Mouse (Mus musculus): Measurements from ENCODE around the gene Sc5d. TPM values are rescaled to one million over a fixed set of nuclear protein-coding genes. Genes with fewer than 3 reads are reported as not detected.
A peak's percentile ranks its signal among the peaks of the same experiment; 100 is the strongest.

The Sc5d gene
- total and polyA plus RNA-seq, 3 experiments: 23.3 to 111 (median 77.4) TPM

GRCm38 (mm10) chr9:42217685-42218084 lies 46.4 kb downstream of the Sc5d start:
- in situ Hi-C loops (cut with MboI; ENCODE audit: low pct_ligation_motif_present, low pct_unique_long_range_greater_than_20kb, low sequenced_read_pairs): no loop called here
- TF ChIP-seq IRF4 (IDR thresholded peaks at IDR 0.05; ENCODE audit: low read depth, low read length): no peak
- TF ChIP-seq PAX5 (IDR thresholded peaks at IDR 0.05; ENCODE audit: low read length): no peak
- TF ChIP-seq RAD21 (IDR thresholded peaks at IDR 0.05; ENCODE audit: low read depth, low read length): no peak
- no peak for TF ChIP-seq SIN3A (IDR thresholded peaks at IDR 0.05; ENCODE audit: low read length)
- TF ChIP-seq ZNF384 (IDR thresholded peaks at IDR 0.05; ENCODE audit: low read depth, low read length): no peak
- TF ChIP-seq MEF2A (IDR thresholded peaks at IDR 0.05; ENCODE audit: borderline replicate concordance, low read depth, low read length): no peak
- TF ChIP-seq E2F4 (IDR thresholded peaks at IDR 0.05; ENCODE audit: insufficient replicate concordance, low read depth, low read length): no peak
- TF ChIP-seq TBP (conservative IDR thresholded peaks at IDR 0.05; ENCODE audit: low read depth, low read length): no peak
- TF ChIP-seq KAT2A (IDR thresholded peaks at IDR 0.05; ENCODE audit: insufficient replicate concordance, low read length): no peak
- TF ChIP-seq RCOR1 (conservative IDR thresholded peaks at IDR 0.05; ENCODE audit: low read depth, low read length): no peak
- no peak for TF ChIP-seq ZKSCAN1 (IDR thresholded peaks at IDR 0.05; ENCODE audit: borderline replicate concordance, low read depth, low read length)
- no peak for TF ChIP-seq USF1 (IDR thresholded peaks at IDR 0.05; ENCODE audit: low read depth, low read length)
- TF ChIP-seq MAZ (IDR thresholded peaks at IDR 0.05; ENCODE audit: low read depth, low read length): no peak
- TF ChIP-seq POLR2AphosphoS2 (IDR thresholded peaks at IDR 0.05; ENCODE audit: low read depth, low read length): no peak
- no peak for TF ChIP-seq NRF1 (IDR thresholded peaks at IDR 0.05; ENCODE audit: low read depth, low read length)
- TF ChIP-seq CHD2 (IDR thresholded peaks at IDR 0.05; ENCODE audit: low read length): no peak
- no peak for TF ChIP-seq TCF12 (IDR thresholded peaks at IDR 0.05; ENCODE audit: low read depth, low read length)
- H3K4me1 ChIP-seq (ENCODE audit: control insufficient read depth in 1 of 2, insufficient read depth in 2 of 2): peaks cover 3 to 13% of the 10 kb centered on the region in 2 experiments; a peak in 3 of 4 replicates

GRCm38 (mm10) chr9:42214116-42214515 lies 49.9 kb downstream of the Sc5d start:
- dilution Hi-C loops (cut with MboI; ENCODE audit: extremely low pct_ligation_motif_present, extremely low pct_unique_long_range_greater_than_20kb, low sequenced_read_pairs) (no loop called here), in situ Hi-C loops (cut with MboI; ENCODE audit: low pct_ligation_motif_present, low pct_unique_long_range_greater_than_20kb, low sequenced_read_pairs) (no loop called here)
- H3K27ac ChIP-seq (ENCODE audit: insufficient read depth, low read depth): no peak overlapping the region
- no peak overlapping the region for H3K4me3 ChIP-seq (replicated peaks in 1 of 3; ENCODE audit: low read depth in 2 of 3, low read length in 2 of 3, poor library complexity in 1 of 3)
- no peaks in the 10 kb centered on the region for H3K79me2 ChIP-seq (replicated peaks; ENCODE audit: control insufficient read depth, extremely low read depth, insufficient read depth, poor library complexity, severe bottlenecking)
- peaks cover 10 to 28% of the 10 kb centered on the region in 2 experiments for H3K4me1 ChIP-seq (ENCODE audit: control insufficient read depth in 1 of 2, insufficient read depth in 2 of 2)
- no peaks in the 10 kb centered on the region for H3K36me3 ChIP-seq (replicated peaks in 1 of 2; ENCODE audit: control insufficient read depth in 1 of 2, insufficient read depth in 1 of 2, low read length in 1 of 2)
- no peaks in the 10 kb centered on the region for H3K27me3 ChIP-seq (replicated peaks)
- H3K9ac ChIP-seq (ENCODE audit: insufficient read depth, low read depth): no peak overlapping the region
- no peak overlapping the region for H3K4me2 ChIP-seq (ENCODE audit: insufficient read depth, low read depth, poor library complexity, severe bottlenecking)
- no peaks in the 10 kb centered on the region for H3K9me3 ChIP-seq (replicated peaks; ENCODE audit: low read length)
- peak; percentile 61 for DNase-seq (ENCODE audit: extremely low read depth)
- TF ChIP-seq MAZ (IDR thresholded peaks at IDR 0.05; ENCODE audit: low read depth, low read length) (no peak), ZMIZ1 (IDR thresholded peaks at IDR 0.05; ENCODE audit: low read depth, low read length) (no peak), IRF4 (IDR thresholded peaks at IDR 0.05; ENCODE audit: low read depth, low read length) (peak; percentile 81), KAT2A (IDR thresholded peaks at IDR 0.05; ENCODE audit: insufficient replicate concordance, low read length) (no peak), JUN (IDR thresholded peaks at IDR 0.05; ENCODE audit: insufficient read depth, low read depth, low read length) (peak; percentile 77), MAX (IDR thresholded peaks at IDR 0.05; ENCODE audit: low read length) (peak; percentile 61), HCFC1 (IDR thresholded peaks at IDR 0.05; ENCODE audit: low read depth, low read length) (no peak), ZNF384 (IDR thresholded peaks at IDR 0.05; ENCODE audit: low read depth, low read length) (no peak), POLR2A (IDR thresholded peaks at IDR 0.05; ENCODE audit: low read depth, low read length) (no peak), USF2 (conservative IDR thresholded peaks at IDR 0.05; ENCODE audit: low read depth, low read length) (peak; percentile 65), MXI1 (IDR thresholded peaks at IDR 0.05; ENCODE audit: low read depth, low read length) (no peak), BHLHE40 (IDR thresholded peaks at IDR 0.05; ENCODE audit: low read depth, low read length) (peak; percentile 77), E2F4 (IDR thresholded peaks at IDR 0.05; ENCODE audit: insufficient replicate concordance, low read depth, low read length) (no peak), MAFK (IDR thresholded peaks at IDR 0.05; ENCODE audit: insufficient replicate concordance, low read length) (0 out of 2 replicates have a peak, but pooled peaks have one; percentile 33), ETS1 (conservative IDR thresholded peaks at IDR 0.05; ENCODE audit: low read depth, low read length) (peak; percentile 58), RAD21 (IDR thresholded peaks at IDR 0.05; ENCODE audit: low read depth, low read length) (no peak), GABPA (IDR thresholded peaks at IDR 0.05; ENCODE audit: insufficient replicate concordance, low read depth, low read length) (no peak), ELF1 (IDR thresholded peaks at IDR 0.05; ENCODE audit: low read depth, low read length) (0 out of 2 replicates have a peak, but pooled peaks have one; percentile 1), MYC (IDR thresholded peaks at IDR 0.05; ENCODE audit: low read depth, low read length) (peak; percentile 66; the same call in 1 of the 2 replicates), ZKSCAN1 (IDR thresholded peaks at IDR 0.05; ENCODE audit: borderline replicate concordance, low read depth, low read length) (no peak), PAX5 (IDR thresholded peaks at IDR 0.05; ENCODE audit: low read length) (no peak), EP300 (IDR thresholded peaks at IDR 0.05; ENCODE audit: low read length) (peak; percentile 91), MEF2A (IDR thresholded peaks at IDR 0.05; ENCODE audit: borderline replicate concordance, low read depth, low read length) (0 out of 2 replicates have a peak, but pooled peaks have one; percentile 16)

More at GRCm38 (mm10) chr9:42217685-42218084, 46.4 kb downstream of the Sc5d start:
- H3K4me3 ChIP-seq (replicated peaks in 1 of 3; ENCODE audit: low read depth in 2 of 3, low read length in 2 of 3, poor library complexity in 1 of 3): no peak overlapping the region
- no peaks in the 10 kb centered on the region for H3K36me3 ChIP-seq (replicated peaks in 1 of 2; ENCODE audit: control insufficient read depth in 1 of 2, insufficient read depth in 1 of 2, low read length in 1 of 2)
- no peaks in the 10 kb centered on the region for H3K27me3 ChIP-seq (replicated peaks)
- dilution Hi-C loops (cut with MboI; ENCODE audit: extremely low pct_ligation_motif_present, extremely low pct_unique_long_range_greater_than_20kb, low sequenced_read_pairs): no loop called here
- no peaks in the 10 kb centered on the region for H3K9me3 ChIP-seq (replicated peaks; ENCODE audit: low read length)
- H3K4me2 ChIP-seq (ENCODE audit: insufficient read depth, low read depth, poor library complexity, severe bottlenecking): no peak overlapping the region
- no peak for DNase-seq (ENCODE audit: extremely low read depth)
- no peak overlapping the region for H3K9ac ChIP-seq (ENCODE audit: insufficient read depth, low read depth)
- H3K79me2 ChIP-seq (replicated peaks; ENCODE audit: control insufficient read depth, extremely low read depth, insufficient read depth, poor library complexity, severe bottlenecking): no peaks in the 10 kb centered on the region
- no peak overlapping the region for H3K27ac ChIP-seq (ENCODE audit: insufficient read depth, low read depth)
